Mouse (Mus musculus) forelimb bud, embryonic 11.5 days (tissue): Measurements from ENCODE around the gene Mcfd2.
"Not testable (repeated sequence)": the region's sequence is repeated elsewhere in the genome, so short reads cannot be mapped to it uniquely, and the experiment has no call there.

Experiments used
- DNase-seq: peaks from one replicate; pipeline ENCODE4 v3.0.0-alpha.2; 2012; ENCODE audit warnings: low read depth, low spot score

Gene Mcfd2

DNA sequence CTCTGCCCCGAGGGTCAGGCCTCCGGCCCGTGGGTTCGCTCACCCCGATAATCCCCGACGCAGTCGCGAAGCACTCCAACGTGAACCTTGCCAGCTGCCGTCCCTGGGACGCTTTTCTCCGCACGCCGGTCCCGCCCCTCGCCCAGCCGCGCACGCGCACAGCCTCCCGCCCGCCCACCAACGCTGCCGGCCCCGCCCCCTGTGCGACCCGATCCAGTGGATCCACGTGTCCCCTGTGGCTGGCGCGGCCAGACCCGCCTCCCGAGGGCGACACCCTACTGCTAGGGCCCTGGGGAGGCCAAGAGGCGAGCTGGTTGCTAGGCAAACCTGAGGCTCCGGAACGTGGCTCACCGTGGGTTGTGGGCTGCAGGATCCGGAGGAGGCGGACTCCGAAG, at the start of gene Mcfd2:
Gene Mcfd2, minus strand, starts transcription at position 144 of the 395 bp plus-strand sequence.
- DNase-seq = peak; percentile 82

DNA sequence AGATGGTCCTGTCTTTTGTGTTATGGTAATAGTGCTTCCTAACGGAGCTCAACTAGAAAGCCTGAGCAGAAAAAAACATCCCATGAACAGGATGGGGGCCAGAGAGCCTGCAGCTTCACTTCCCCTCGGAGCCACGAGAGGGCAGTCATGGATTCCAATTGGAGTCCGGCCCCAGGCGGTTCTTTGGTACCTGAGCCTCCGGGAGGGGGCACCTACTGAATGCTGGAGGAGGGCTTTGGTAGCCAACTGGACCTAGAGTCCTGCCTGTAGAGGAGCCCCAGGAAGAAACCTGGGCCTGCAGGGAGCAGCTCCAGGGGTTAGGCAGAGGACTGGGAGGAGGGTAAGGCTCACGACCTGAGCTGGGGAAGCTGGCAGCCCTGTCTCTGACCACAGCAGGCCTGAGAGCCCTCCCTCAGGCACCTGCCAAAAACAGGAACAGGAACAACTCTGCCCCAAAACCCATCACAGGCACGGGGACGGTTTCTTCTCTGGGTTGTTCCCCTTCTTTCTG, 49.3 kb upstream of the Mcfd2 start:
- peak; percentile 87 for DNase-seq

DNA sequence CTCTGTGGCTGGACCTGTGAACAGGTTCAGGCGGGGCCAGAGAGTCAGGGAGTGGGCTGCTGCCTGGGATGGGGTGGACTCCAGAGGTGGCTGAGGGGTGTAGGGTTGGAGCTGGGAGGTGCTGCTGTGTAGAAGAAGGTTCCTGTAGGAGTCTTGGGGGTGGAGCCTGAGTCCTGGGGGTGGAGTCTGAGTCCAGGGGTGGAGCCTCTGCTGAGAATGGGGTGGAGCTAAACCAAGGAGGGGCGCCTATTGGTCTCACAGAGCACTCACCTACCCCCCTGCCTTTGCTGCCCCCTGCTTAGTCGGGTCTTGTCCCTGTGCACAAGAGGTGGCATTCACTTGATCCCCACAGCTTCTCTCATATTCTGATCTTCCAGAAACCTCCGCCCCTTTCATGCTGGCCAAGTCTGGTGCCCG, 48.8 kb upstream of the Mcfd2 start:
- no peak for DNase-seq

DNA sequence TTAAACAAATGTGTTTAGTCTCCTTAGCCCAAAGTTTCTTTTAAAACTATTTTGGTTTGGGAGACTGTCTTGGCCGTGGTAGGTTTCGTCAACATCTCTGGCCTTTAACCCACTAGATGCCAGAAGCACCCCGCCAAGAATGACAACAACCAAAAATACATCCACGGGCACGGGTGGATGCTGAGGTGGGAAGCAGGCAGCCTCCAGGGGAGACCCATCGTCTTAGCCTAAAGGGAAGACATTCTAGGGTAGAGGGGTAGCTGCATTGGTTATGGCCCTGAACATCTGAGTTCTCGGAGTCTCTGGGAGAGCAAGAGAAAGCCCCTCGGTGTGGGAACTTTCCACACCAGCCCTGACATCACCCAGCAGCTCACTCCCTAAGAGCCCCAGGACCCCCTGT, 48.4 kb upstream of the Mcfd2 start:
- no peak for DNase-seq

DNA sequence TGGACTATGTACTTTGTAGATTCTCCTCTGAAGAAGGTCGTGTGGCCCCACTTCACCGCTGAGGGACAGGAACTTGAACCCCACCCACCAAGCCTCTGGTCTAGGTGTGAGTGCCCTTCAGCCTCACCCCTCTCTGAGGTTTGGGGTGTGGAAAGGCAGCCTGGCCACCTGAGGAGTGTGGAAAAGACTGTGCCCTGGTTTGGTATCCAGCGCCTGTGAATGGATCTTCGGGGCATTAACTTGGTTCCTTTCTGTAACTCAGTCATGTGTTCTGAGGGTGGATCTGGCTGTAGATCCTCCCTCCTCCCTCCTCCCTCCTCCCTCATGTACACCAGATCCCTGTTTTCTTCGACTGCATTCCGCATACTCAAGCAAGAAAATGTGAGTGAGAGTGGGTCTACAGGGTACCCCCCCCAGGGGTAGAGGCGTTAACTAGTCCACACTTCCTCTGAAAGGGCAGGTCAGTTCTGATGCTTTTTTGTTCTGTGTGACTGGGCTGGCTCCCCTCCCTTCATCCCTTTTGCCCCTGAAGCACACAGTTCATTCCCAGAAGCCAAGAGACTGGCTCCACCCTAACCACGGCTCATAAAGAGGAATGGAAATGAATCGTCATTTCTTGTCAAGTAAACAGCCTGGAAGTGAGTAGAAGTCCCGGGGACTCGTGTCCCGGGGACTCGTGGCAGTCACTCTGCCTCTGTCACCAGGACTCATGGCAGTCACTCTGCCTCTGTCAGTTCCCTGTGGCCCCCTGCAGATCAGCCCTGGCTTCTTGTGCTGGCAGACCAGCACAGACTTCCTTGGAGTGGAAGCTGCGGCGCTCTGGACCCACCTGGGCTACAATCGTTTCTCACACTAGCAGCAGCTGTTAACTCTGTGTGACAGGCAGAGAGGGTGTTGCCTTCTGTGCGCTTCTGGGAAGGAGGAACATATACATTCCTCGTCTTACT, 47.5 kb upstream of the Mcfd2 start:
- no peak for DNase-seq

DNA sequence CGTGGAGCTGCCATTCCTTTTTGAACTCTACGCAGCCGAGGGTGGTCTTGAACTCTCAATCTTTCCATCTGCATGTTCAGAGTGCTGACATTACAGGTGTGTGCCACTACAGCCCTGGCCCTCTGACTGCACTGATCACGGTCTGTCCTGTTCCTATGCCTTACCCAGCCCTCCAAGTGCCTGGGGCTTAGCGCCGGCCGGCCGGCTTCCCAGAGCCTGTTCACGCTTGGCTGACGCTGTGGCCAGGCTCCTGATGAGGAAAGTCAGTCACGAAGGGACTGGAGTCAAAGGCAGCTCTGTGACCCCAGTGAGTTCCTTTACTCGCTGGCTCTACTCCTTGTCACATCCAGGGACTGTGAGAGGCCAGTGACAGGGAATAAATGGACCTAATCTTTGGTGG, 46.6 kb upstream of the Mcfd2 start:
- DNase-seq = no peak

DNA sequence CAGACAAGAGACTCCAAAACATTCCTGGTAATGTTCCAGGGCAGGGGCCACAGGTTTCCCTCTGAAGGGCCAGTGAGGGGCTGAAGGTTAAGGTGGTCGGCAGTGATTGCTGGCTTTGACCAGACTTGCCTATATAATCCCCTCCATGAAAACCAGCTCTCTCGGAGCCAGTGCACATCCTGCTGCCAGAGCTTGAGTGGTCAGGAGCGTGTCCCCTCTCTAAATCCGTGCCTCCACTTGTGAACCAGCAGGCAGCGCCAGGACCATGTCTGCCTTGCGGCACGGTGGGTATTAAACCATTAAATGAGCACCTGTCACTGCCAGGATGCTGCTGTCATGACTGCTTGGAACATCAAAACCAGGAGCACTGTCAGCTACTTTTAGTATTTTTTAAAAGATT, 44.8 kb upstream of the Mcfd2 start:
- no peak for DNase-seq

DNA sequence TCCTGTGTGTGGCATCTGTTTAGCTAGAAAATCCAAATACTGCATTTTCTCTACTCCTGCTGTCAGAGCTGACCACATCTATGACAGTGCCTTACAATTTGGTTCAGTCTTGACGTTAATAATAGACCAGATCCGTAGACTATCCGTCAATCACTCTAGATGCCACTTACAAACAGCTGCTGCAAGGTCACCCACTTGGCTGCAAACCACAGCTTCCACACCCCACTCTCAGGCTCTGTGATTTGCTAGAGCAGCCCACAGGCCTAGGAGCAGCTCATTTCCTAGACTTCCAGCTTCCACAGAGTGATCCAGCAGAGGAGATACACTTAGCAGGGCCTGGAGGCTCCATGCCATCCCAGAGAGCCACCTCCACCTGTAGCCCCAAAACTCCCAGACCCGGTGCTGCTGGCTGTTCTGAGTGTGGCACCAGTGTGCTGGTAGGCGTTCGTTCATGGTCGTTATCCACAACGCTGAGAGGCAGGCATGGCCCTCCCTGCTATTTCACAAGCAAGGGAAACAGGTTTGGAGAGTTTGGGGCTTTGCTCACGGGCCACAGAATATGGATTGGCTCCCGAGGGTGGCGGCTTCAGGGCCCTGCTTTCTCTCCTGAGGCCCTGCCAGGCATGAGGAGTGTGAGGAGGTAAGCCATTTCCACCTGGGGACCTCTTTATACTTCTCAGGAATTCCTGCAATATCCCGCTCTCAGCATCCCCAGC, 43.5 kb upstream of the Mcfd2 start:
- DNase-seq = no peak

DNA sequence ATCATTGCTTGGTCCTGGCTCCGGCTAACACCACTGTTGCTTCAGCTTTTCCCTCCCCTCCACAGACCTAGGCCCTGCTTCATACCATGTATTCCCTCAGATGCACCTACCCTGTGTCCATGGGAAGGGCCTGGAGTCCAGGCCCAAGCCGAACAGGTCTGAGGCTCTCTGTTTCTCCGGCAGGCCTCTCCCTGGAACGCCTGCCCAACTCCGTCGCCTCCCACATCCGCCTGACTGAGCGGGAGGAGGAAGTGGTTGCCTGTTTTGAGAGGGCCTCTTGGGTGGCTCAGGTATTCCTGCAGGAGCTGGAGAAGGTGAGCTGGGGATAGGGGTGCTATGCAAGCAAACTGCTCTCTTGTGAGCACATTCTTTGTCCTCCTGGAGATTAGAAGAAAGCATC, 41.0 kb upstream of the Mcfd2 start:
- DNase-seq = no peak

DNA sequence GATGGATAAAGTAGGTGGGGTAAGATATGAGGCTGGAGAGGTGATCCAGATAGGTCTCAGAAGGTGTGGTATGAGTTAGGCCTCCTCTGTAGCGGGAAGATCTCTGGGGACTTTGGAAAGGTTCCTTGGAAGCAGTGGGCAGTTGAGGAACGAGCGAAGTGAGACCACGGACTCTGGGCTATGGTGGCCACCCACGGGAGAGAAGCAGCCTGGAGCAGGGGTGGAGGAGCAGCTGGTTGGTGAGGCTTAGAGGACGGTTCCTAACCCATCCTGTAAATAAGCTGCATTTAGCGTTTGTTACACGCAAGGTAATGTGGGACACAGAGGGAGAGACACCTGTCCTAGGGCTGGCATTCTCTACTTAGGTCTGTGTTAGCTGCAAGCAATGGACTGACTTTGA, 39.3 kb upstream of the Mcfd2 start:
- DNase-seq = no peak

DNA sequence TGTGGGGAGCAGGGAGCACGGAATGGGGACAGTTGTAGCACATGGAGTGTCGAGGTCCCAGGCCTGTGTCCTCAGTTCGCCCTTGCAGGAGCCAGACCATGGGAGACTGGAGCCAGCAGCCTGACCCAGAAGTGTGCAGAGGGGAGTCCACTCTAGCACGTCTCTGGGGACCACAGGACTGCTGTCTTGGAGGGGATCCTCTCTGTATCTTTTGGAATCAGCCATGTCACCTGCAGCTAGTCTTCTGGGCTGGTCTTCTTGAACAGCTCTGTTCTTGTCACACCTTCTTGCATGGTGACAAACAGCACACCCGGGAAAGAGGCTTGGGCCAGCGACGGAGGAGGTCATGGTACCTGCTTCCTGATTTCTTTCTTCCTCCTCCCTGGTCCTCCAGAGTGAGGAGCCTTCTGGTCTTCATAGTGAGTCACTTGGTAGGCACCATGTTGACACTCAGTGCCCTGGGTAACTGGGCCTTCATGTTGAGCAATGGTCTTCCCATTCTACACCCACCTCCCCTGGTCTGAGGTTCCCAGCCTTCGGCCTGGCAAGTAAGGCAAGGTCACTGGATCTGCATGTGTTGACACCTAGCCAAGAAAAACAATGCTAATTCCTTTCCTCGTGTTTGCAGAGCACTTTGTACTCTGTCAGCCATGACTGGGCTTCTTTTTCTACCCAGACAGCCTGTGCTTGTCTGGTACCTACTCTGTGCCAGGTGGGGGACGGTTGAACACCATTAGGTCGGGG, 38.6 kb upstream of the Mcfd2 start:
- no peak for DNase-seq

DNA sequence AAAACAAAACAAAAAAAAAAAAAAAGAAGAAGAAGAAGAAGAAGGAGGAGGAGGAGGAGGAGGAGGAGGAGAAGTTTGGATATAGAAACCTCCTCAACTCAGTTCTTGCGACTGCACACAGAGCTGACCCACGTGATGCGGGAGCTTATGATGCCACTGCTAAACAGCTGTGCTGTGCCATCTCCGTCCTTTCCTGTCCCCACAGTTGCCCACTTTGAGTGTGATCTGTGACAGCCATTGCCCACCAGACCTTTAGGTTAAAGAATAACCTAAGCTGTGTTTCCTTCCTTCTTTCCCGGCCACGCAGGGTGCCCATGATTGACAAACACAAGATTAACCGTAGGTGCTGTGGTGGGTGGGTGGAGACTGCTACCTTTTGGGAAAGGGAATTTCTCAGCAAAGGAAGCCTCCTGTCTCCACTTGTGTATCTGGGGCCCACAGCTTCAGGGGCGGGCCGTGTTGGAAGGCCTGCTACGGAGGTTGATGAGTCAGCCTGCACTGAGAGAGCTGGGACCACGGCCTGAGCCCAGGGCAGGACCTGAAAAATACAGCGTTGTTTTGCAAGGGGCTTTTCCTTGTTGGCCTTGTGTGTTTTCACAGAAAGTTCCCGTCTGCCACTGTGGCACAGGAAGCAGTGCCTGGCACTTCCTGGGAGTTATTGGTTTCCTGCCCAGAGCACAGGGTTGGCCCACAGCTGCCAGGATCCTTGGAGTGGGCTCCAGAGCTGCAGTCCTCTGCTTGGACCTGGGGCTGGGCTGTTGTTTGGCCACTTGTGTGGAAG, 36.5 kb upstream of the Mcfd2 start:
- no peak for DNase-seq

DNA sequence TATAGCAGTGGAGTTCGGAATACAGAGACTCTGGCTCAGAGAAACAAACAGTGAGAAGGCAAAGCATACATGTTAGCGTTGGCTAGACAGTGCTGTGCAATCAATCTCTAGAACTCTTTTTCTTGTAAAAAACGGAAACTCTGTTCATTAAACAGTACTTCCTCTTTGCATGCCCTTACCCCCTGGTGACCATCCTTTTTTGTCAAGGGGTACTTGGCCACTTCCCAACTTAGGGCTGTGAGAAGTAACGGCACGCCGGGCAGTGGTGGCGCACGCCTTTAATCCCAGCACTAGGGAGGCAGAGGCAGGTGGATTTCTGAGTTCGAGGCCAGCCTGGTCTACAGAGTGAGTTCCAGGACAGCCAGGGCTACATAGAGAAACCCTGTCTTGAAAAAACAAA, 35.9 kb upstream of the Mcfd2 start:
- not testable (repeated sequence) for DNase-seq

DNA sequence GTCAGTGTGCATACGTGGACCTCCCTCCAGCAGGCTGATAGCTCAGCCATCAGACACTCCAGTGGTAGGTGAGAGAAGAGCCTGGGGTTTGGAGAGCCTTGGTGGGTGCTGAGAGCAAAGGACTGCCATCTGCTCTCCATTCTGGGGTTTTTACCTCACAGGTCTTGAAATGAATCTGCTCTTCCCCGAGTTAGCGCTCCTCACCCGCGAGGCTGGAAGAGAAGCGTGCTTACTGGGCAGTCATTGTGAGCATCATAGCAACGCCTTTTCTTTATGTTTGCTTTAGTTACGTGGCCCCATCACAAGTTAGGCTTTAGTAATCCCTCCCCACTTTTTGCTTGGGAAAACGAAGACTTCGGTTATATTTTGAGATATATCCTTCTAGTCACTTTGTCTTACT, 34.6 kb upstream of the Mcfd2 start:
- no peak for DNase-seq

DNA sequence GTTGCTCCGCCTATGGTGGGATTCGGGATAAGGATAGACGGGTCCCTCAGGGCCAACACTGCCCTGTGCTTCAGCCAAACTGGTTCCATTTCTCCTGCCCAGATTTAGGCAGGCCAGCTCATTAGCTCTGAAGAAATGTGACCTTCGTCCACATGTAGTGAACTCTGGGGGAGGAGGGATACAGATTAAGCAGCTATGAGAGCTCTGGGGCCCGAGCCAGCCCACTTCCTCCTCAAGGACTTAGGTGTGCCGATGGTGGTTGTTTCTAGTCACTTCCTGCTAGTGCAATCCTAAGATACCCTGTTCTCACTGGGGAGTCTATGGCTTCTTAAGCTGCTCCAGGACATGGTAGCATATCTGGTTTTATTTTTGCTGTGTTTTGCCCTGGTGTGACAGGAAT, 33.2 kb upstream of the Mcfd2 start:
- no peak for DNase-seq

DNA sequence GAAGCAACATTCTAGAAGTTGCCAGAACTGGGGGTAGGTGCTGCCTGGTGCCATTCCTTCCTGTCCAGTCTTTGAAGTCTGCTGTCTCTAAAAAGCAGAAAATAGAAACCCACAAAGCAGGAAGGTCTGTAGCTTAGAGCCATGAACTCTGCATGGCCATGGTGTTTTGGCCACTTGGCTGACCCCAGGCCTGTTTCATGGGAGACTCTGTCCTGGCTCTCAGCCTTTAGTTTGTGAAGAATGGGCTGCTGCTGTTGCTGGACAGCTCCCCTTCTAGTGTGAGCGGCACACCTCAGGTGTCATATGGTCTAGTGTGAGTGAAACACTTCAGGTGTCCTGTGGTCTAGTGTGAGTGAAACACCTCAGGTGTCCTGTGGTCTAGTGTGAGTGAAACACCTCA, 31.0 kb upstream of the Mcfd2 start:
- DNase-seq = not testable (repeated sequence)

DNA sequence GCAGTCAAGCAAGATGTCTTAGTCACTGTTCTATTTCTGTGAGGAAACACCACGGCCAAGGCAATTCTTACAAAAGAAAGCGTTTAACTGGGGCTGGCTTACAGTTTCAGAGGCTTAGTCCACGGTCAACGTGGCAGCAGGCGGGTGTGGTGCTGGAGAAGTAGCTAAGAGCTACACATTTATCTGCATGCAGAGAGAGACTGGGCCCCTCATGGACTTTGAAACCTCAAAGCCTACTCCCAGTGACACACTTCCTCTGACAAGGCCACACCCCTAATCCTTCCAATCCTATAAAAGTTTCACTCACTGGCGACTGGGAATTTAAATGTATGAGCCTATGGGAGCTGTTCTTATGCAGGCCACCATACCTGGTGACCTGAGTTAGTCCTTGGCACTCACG, 30.0 kb upstream of the Mcfd2 start:
- DNase-seq = no peak

DNA sequence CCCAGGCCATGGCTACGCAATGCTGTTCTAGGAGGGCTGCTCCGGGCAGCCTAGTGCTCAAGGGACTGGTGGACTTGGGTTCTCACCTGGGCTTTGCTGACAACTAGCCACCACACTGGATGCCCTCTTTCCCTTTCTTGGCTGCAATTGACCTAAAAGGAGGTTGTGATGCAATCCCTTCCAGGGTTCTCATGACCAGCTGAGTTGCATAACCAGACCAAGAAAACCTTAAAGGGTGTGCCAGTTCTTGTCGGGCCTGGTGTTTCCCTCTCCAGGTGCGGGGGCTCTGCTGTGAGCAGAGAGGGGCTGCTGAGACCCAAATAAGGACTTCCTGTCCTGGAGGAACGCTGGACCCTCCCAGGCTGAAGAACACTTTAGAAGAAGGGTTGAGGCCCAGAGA, 27.4 kb upstream of the Mcfd2 start:
- no peak for DNase-seq

DNA sequence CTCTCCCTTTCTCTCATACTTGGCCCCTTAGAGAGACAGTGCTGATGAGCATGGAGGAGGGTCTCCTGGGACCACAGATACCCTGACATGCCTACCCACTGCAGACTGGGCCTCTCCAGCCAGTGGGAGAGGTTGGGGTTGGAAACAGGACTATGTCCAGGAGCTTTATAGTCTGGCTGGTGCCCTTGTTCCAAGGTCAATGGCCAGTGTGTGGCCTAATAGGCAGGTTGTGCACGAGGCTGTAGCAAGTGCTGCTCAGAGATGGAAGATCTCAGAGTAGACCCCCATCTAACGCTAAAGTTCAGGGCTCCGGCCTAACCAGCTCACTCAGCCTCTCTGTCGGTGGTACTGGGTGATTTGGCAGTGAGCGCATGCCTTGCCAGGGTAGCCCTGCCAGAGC, 26.0 kb upstream of the Mcfd2 start:
- DNase-seq = no peak

DNA sequence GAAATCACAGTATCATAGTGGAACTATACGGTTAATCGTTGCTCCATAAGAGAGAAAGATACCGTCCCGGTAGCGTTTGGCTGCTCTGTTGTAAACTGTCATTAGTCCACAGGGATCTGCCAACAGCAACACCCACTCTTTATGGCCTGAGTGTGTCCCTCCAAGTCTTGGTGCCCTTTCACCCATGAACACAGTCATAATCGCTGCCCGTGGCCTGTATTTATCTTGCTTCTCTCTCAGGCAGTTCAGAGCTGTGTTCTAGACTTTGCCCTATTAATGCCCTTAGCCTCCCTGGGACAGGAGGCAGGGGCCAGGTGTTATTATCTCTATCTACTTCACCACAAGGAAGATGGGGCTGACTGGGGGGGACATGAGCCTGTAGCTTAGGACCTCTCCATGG, 25.3 kb upstream of the Mcfd2 start:
- no peak for DNase-seq

DNA sequence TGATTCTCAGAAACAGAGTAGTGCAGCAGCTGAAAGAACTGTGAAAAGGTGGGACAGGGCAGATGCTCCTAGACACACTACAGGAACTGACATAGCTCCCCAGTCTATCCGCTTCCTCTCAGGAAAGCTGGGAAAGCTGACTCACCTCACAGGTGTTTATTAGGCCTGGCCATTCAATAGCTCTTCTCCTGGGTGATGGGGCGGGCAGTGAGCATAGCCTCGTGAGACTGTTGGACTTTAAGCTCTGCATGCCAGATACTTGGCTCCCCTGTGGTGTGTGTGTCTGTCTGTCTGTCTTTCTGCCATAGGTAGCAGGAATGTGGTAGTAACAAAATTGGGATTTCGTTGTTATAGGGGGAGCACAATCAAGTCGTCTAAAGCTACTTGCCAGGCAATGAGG, 23.6 kb upstream of the Mcfd2 start:
- no peak for DNase-seq
